Mouse (Mus musculus) Muller cell, postnatal 12 days (primary cell): ENCODE results near the gene Hsph1.
A peak's percentile ranks its signal among the peaks of the same experiment; 100 is the strongest.

Experiments used
- DNase-seq: peaks from one replicate; pipeline ENCODE4 v3.0.0-alpha.2; 2015; ENCODE audit errors: inconsistent ontology term

The Hsph1 gene

DNA sequence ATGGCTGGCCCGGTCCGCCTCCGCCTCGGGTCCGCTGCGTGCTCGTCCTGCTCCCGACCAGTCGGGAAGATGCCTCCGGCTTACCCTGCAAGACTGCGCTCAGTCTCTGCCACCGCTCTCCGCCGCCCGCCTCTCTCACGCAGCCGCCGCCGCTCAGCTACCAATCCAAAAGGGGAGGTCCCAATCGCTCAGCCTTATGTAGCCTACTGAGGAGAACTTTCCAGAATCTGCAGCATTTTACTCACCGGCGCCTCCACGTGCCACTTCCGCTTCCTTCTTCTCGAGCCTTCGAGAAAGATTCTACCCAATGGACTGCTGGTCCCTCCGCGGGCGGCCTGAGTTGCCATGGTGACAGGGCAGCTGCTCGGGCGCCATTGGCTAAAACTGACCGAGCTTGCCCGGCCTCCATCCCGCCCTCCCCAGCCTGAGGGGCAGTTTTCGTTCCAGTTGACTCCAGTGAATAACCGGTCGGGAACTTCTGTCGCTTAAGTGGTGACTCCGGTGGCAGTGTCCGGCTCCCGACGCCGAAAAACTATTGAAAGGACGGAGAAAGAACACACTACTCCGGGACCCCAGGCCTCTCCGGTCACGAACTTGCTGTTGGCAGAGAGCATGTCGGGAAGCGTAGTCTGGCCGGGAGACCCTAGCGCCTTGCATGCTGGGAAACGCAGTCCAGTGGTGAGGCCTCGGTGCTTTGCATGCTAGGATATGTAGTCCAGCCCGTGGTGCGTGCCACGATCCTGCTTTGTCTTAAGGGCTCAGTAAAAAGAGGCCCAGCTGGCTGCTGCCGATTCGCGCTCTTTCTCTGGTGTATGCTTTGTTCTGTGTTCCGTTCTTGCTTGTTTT, at the start of gene Hsph1:
Hsph1 (minus strand) TSS at position 302 of the 846 bp plus-strand sequence.
- DNase-seq: peak; percentile 100

DNA sequence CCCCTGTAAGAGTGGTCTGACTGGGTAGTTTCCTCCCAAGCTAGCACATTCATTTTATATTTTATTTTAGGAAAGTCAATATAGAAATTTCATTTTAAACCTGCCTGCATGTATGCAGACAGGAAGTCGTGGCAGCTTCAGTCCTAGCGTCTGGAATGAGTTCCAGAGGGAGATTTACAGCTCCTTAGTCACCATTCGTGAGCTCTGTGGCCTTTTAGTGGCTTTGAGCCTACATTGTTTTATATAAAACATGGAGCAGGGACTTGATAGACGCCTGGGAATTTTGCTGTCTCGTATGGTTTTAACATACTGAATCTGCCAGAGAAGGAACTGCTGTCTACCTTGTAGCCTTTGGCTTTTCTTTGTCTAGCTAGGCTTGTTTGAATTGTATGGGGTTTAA, 44.8 kb upstream of the Hsph1 start:
- no peak for DNase-seq

GRCm38 (mm10) chr5:149679886-149680285, 43.7 kb upstream of the Hsph1 start:
- peak; percentile 54 for DNase-seq

GRCm38 (mm10) chr5:149679362-149679761, 43.2 kb upstream of the Hsph1 start:
- DNase-seq: no peak

- DNase-seq: no peak
Measured at GRCm38 (mm10) chr5:149678990-149679348, 42.8 kb upstream of the Hsph1 start.

GRCm38 (mm10) chr5:149678100-149678989, 42.2 kb upstream of the Hsph1 start, which contains the start of gene B3glct:
B3glct (plus strand) TSS chr5:149678230.
- DNase-seq: peak; percentile 87

DNA sequence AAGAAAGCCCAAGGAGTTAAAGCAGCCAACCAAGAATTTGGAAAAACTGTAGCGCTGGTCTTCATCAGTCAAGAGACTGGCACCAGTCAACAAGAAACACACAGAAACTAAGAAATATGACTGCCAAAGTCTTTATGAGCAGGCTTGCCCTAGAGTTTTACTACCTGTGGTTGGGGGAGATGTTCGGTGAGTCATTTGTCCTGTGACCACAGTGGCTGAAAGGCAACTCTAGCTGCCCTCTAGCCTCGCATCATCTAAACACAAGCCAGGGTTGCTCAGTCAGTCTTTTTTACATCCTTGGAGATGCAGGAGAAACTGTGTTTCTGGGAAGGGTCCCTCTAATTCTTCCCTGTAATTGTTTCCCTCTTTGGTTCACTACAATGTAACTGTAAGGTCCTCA, 41.0 kb upstream of the Hsph1 start:
- DNase-seq: no peak

DNA sequence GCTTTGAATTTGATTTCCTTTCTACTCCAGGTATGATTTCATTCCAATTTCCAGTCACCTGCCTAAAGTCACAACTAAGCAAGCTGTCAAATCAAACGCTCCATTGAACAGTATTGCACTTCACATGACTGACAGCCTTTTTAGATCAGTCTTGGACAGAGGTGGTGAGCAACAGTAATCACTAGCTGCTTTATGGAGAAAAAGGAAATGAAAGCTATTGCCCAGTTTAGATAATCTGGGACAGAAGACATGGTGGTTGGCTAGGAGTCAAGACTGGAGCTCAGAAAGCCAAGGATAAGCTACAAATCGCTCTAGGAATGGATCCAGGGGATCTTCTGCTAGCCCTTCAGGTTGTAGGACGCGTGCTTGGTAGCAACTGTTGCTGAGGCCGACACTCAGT, 27.2 kb upstream of the Hsph1 start:
- DNase-seq: no peak

- no peak for DNase-seq
Measured at GRCm38 (mm10) chr5:149662980-149663379, 26.8 kb upstream of the Hsph1 start.

GRCm38 (mm10) chr5:149661428-149661827, 25.3 kb upstream of the Hsph1 start:
- DNase-seq: no peak

GRCm38 (mm10) chr5:149659414-149659780, 23.2 kb upstream of the Hsph1 start:
- no peak for DNase-seq

- no peak for DNase-seq
Measured at GRCm38 (mm10) chr5:149658741-149659413, 22.7 kb upstream of the Hsph1 start.

- DNase-seq: no peak
Measured at GRCm38 (mm10) chr5:149658022-149658421, 21.8 kb upstream of the Hsph1 start.

DNA sequence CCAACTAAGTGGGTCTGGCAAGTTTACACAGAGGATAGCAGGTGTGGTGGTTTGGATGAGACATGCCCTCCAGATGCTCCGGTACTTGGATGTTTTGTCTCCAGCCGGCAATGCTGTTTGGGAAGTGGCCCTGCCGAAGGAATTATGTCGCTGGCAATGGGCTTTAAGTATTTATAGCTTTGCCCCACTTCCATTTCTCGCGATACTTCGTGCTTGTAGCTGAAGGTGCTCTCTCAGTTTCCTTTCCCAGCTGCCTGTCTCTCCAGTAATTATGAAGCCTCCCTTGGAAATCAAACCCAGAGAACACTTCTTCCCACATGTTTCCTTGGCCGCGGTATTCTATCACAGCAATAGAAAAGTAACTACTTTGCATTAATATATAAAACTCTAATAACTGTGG, 19.5 kb upstream of the Hsph1 start:
- no peak for DNase-seq

GRCm38 (mm10) chr5:149650179-149650553, 14.0 kb upstream of the Hsph1 start:
- no peak for DNase-seq

DNA sequence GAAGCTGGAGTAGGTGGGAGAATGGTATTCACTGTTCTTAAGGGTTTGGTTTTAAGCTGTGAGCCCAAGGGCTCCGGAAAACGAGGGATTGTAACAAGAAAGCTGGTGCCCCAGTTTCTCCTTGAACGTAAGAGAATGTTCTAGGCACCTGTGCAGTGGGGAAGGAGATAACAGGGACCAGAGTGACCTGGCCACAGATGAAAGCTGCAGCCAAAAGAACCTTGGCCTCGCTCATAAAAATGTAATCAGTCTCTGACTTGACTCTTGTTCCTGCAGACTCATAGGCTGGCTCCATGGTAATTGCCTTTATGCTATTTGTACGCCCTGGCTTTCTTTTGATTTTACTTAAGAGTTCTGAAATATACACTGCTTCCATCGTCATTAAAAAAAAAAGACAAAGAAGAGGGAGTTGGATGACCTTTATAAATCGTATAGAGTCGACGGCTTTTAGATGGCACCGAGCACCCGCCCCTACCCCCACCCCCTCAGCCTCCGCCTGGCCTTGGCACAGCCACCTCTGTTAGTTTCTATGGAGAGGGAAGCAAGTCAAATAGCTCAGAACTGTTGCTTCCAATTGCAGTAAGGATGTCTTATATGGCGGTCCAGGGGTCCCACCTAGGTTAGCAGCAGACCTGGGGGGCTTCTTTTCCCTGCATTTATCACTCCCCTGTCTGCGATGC, 13.5 kb upstream of the Hsph1 start:
- DNase-seq: no peak

GRCm38 (mm10) chr5:149648895-149649406, 12.8 kb upstream of the Hsph1 start:
- no peak for DNase-seq

- DNase-seq: no peak
Measured at GRCm38 (mm10) chr5:149648196-149648595, 12.0 kb upstream of the Hsph1 start.

DNA sequence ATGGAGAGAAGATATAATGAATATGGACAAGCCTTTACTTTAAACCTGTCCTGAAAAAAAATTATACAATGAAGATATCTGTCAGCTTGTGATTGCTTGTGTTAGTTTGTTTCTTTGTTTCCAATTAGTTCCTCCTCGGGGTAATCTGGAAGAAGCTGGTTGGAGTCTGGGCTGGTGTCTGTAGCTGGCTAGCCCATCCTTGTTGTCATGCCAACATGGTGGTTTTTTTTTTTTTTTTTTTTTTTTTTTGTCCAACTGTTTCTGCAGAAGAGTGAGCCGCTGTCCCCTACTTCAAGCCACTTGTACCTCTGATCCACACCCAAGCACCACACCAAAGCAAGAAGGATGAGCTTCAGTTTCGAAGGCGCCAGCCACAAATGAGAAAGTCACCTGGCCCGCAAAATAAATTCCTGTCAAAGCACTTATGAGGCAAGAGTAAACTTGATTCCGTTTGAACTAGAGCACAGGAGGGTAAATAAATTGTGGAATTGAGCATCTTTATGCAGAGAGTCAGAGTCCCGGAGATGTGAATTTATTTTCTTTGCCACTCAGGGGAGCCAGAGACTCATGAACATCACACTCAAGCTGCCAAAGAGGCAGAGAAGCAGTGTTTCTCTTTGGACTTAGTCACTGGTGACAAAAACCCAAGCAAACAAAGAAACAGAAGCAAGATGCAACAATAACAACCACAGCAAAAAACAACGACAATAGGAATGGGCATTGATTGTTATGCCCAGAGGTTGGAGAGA, 11.4 kb upstream of the Hsph1 start:
- peak; percentile 46 for DNase-seq

- DNase-seq: no peak
Measured at GRCm38 (mm10) chr5:149642783-149643509, 6.8 kb upstream of the Hsph1 start.
